Mouse (Mus musculus): ENCODE results near the gene Stoml2.

The Stoml2 gene

DNA sequence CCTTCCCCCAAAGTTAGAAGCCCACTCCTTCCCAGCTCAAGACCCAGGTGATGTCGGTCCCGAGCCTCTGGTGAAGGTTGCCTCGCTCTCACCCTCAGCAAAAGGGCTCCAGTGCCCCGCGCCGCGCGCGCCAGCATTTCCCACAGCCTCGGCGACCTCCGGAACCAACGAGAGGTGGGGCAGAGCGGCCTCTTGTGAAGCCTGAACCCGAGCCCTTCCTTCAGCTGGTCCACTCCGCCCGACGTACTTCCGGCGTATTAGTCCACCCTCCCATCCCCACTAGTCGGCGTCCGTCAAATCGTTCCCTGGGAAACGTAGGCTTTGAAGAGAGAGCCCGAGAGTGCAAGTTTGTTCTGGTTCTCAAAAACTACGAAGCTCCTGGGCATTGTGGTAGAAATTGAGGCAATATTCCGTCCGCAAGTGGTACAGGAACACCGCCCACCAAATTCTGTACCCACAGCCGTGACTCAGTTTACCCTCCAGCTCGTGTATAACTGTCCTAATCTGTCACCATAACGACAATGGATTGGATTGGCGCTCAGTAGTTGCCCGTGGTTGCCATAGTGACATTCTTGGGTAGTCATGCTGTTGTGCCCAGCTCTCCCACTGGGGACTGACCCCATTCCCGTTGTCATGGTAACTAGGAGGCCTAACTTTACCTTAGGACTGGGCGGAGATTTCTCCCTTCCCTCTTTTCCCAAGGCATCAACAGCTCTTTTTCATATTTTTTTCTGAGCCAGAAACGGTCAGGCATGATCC is at the start of gene Stoml2:
Gene Stoml2 (minus strand): TSS at position 474 of the 759 bp plus-strand sequence.
- peak; percentile 93 for DNase-seq

DNA sequence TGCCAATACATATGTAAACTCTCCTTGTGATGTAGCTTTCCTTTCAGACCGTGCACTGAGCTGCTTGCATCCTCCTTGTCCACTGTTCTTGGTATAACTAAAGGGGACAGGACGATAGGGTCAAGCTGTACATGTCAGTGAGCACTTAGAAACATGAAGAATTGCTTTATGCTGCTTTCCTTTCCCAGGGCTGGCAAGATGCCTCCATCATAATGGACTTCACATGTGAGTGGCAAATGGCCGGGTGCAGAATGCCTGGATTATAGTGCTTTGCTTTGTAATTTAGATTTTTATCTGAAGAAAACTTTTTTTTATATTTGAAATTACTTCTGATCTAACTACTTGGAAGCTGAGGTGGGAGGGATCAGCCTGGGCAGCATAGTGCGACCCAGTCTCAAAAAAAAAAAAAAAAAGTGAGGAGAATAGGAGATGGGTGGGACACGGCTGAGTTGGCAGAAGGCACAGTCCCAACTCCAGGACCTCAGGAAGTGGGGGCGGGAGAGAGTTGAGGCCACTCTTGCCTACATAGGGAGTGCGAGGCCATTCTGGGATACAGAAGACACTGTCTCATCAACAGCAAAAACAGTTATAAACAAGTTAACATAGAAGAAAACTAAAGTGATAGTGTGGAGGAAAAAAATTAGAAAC is 46.7 kb upstream of the Stoml2 start:
- no peak for DNase-seq

DNA sequence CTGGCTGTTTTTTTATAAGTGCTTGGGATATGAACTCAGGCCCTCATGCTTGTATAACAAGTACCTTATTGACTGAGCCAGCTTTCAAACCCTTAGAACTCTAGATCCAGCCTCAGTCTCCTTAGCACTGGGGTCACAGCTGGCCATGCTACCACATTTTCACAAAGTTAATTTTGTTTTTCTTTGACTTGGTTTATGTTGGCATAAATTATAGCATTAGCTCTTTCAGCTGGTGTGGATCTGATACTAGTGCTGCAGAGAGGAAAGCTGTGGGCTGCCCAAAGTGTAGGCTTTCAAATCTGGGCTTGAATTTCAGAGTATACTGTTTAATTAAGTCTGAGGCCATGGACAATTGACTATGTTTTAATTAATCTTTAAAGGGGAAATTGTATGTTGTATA is 43.4 kb upstream of the Stoml2 start:
- no peak for DNase-seq

DNA sequence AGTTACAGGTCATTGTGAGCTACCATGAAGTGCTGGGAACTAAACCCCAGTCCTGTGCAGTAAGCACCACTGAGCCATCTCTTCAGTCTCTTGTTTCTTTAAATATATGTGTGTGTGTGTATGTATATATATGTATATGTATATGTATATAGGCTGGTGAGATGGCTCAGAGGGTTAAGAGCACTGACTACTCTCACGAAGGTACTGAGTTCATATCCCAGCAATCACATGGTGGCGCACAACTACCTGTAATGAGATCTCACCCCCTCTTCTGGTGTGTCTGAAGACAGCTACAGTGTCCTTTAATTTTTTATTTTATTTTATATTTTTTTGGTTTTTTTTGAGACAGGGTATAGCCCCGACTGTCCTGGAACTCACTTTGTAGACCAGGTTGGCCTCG is 34.0 kb upstream of the Stoml2 start:
- DNase-seq: no peak

DNA sequence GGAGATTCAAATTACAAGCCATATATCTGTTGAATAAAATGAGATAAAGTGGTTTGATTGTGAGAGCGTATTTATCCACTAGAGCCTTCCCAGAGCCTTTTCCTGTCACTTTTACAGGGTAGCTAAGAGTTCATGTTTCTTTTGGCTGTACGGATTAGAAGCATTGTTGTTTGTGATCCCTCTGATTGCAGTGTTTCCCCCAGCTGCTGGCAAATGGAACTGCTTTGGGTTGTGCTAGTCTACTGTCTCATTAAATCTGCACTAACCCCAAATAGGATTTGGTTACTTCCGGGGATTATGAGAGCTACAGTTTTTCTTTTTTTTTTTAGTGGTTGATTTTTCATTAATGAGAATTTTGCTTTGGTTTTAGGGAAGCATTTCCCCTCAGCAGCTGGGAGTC is 28.8 kb upstream of the Stoml2 start:
- DNase-seq: no peak

DNA sequence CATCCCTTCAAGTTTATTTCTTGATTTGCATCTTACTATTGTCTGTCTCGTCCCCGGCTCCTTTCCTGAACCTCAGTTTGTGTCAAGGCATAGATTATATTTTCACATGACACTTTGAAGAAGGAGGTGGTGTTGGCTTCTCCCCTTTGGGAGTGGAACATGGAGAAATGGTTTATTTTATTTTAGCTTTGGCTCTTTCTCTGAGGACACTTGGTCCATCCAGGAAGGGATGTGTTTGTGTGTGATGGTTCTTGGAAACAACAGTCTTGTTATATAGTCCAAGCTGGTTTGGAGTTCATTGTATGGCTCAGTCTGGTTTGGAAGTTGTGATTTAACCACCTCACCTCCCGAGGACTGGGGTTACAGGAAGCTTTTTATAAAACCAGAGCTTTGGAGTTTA is 28.2 kb upstream of the Stoml2 start:
- DNase-seq: no peak

DNA sequence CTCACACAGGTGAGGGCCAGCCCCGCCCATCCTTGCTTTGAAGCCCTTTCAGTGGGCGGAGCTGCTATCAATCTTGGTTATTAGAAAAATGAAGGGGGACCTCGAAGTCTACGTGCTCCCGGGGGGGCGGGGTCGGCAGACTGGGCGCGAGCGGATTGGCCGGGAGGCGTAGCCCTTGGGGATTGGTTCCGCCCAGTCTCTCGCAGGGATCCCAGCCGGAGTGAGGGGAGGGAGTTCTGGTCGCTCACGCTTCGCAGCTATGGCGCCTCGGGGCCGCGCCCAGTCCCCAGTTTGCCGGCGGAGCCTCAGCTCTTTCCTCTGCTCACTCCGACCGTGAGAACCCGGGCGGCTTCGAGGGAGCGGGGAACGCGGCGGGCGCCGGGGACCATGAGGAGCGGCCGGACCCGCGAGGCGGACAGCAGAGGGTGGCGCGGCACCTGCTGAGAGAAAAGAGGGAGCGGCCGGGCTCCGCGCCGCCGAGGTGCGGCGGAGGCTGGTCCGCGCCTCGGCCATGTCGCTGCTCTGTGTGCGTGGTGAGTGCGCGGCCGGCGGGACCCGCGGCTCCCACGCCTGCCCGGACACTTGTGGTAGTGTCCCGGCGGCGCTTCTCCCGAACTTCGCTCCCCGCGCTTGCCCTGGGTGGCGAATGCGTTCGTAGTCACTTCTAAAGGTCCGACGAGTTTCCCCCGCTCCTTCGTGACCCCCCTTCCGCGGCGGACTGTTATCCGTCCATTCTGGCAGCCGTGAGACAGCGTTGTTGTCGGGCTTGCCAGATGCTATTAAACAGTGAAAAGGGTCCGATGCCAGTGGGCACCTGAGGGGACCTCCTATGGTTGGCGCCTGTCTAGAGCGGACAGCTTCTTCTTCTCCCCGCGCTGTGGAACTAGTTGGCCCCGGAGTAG is 27.5 kb upstream of the Stoml2 start, which contains the start of gene Unc13b:
Gene Unc13b (plus strand): TSS at position 201 of the 902 bp plus-strand sequence.
- peak; percentile 92 for DNase-seq

DNA sequence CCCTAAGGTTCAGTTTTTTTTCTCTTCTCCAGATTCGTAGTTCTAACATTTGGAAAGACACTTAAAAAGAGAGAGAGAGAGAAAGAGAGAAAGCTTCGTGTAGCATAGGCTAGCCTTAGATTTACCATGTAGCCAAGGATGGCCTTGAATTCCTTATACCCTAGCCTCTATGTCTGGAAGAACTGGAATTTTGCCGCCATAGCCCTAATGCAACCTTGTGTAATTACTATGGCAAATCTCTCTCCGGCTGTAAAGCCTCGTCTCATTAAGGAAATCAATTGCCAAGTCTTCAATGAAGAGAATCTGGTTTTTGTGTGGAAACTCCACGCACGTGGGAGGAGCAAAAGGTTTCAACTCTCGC is 26.9 kb upstream of the Stoml2 start:
- DNase-seq: no peak

DNA sequence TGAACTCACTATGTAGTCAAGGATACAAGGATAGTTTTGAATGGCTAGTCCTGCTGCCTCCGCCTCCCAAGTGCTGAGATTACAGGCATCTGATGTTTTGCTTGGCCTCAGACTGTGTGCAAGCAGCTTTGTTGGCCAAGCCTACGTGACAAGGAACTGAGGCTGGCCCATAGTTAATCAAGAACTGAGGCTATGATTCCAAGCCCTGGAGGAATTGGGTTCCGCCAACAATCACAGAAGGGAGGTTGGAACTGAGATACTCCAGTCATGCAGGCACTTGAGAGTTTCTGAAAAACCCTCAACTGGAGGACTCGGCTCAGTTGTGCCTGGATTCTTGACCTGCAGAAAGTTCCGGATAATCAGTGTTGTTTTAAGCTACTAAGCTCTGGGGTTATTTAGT is 26.1 kb upstream of the Stoml2 start:
- DNase-seq: no peak

DNA sequence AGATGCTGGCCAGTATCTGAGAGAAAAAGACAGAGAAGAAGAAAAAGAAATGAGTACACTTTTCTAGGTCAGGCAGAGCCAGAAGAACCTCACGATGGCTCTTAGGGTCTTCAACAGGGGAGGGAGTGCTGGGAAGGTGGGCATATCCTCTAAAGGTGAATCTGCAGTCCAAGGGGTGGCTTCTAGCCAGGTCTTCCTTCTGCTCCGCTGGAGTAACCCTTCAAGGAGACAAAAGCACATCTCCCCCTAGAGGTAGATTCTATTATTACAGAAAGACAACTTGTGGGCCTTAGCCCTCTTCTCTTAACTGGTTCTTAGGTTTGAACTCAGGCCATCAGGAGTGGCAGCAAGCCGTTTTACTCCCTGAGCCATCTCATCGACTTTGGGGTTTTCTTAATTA is 21.1 kb upstream of the Stoml2 start:
- DNase-seq: no peak

DNA sequence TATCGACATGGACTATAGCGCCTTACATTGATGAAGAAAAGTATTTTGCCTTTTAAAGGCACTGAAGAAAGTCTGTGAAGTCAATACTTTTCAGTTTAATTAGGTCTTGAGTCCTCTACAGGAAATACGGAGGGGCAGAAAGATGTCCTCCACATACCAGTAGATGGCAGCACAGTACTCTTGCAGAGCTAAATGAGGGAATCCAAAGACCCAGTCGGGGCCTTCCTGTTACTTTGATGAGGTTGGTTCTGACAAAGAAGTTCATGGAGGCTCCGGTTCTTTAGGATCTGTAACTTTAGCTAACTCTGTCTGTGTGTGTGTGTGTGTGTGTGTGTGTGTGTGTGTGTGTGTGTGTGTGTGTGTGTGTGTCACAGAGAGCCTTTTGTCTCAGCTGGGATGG is 15.7 kb upstream of the Stoml2 start:
- DNase-seq: peak; percentile 62

DNA sequence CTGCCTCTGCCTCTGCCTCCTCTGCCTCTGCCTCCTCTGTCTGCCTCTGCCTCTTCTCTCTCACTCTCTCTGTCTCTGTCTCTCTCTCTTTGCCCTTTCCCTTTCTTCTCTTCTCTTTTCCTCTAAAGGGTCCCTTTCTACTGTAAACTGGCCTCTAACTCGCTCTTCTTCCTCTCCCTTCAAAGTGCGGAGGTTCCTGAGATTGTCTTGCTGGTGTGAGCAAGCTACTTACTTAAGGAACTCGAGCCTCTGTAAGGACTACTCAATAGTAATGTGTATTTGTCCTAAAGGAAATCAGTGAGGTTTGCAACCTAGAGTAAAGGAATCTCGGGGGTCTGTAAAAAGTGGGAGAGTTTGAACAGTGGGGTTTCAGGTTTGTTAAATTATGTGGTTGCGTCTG is 15.1 kb upstream of the Stoml2 start:
- DNase-seq: no peak

DNA sequence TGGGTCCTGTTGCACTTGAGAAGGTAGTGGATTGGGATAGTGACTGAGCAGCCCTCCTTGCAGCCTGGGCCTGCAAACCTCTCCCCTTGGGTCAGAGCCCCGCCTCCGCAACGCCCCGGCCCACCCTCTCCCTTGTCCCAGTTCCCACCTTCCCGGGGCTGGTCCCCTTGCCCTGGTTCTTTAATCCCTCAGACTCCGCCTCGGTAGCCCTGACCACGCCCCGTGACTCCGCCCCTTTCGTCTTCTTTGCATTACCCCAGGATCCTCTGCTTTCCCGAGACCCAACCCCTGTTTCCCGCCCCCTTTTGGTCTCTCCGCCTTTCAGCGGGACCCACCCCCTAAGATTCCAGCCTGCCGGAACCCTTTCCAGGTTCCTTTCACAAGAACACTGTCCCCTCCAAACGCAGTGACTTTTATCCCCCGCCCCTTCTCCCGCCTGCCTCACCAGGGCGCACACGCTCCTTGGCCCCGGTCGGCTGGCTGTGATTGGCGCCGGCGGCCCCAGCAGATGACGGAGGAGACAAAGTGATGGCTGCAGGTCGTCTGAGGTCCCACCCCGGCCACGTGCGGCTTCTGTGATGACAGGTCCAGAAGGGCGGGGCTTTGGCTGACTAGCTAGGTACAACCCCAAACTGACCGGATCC is 14.3 kb upstream of the Stoml2 start, which contains the start of gene Fam214b:
Gene Fam214b (minus strand): TSS at position 562 of the 644 bp plus-strand sequence.
- DNase-seq: peak; percentile 96

DNA sequence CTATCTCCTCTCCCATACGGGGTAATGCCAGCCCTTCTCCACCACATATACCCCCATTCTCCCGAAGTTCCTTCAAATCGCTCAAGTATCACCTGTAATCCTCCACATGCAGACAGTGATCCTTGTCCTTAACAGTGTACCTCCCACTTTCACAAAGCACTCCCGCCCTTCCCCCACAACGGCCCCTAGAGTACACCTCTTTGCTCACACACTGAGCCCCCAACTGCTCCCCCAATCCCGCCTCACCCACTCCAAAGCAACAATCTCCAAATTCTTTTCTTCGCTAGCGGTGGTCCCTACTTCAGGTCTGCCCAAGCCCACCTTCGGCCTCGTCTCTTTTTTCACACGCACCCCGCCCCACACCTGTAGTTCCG is 13.8 kb upstream of the Stoml2 start:
- no peak for DNase-seq

DNA sequence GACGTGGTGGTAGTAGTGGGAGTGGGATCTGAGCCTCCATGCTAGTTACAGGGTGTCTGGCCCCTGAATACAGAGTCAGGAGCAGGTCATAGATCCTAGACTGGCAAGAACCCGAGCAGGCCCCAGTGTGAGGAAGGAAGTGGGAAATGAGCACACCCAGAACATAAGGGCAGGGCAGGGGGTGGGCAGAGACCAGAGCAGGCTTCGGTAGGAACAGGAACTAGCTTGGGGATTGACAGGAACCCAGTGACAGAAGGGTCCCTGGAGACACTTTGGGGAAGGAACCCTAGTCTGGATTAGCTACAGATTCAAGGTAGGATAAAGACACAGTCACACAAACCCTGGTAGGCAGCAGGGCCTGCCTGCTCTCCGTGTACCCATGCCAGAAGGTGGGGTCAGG is 13.2 kb upstream of the Stoml2 start:
- peak; percentile 25 for DNase-seq

DNA sequence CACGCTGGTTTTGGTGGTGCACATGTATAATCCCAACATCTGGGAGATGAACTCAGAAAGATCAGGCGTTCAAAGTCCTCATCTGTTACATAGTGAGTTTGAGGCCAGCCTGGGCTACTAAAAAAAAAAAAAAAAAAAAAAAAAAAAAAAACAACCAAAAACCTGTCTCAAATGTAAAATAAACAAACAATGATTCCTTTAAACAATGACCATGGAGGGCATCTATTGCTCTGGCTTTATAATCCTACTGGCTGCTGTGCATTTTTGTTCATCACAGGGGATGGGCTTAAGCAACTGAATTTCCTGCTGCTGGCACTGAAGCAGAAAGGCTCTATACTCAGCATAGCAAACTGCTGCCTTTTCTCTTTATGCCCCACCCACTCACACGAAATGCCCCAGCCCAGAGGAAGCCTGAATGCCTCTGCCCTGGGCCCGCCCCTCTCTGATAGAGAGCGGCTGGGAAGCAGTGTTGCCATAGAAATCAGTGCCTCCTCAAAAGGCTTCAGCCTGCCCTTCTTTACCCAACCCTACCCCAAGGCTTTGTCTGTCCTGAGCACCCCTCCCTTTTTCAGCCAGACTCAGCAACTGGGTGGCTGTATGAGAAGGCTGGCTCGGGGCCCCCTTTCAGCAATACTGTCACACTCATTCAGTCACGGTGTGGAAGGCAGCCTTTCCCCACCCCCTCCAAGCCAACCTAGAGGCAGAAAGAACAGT is 12.3 kb upstream of the Stoml2 start:
- peak; percentile 74 for DNase-seq

DNA sequence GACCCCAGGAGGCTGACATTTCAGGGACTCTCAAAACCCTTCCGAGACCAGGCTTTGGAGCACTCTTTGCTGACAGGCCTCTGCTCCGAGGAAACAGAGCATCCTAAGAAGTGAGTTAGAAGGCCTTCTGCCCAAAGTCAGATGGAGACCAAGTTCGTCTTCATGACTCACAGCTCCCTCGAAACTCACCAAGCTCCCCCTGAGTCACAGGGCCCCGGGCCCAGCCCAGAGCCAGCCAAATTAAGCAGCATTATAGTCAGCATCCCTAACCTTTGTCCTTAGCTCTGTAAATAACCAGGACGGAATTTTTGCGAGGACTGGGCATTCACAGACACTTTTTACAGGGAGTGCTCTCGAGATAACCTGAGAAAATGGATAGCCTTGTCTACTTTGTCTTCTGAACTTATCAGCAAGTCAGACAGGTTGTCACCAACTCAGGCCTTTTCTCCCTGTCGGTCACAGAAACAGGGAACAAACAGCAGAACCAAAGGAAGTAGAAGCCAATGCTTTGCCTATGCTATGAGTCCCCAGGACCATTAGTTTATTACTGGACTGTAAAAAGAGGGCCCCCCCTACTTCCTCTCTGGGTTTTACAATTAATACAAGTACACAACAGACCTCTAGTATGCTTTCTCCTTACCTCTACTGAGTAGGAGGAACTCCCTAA is 9.5 kb upstream of the Stoml2 start:
- no peak for DNase-seq

DNA sequence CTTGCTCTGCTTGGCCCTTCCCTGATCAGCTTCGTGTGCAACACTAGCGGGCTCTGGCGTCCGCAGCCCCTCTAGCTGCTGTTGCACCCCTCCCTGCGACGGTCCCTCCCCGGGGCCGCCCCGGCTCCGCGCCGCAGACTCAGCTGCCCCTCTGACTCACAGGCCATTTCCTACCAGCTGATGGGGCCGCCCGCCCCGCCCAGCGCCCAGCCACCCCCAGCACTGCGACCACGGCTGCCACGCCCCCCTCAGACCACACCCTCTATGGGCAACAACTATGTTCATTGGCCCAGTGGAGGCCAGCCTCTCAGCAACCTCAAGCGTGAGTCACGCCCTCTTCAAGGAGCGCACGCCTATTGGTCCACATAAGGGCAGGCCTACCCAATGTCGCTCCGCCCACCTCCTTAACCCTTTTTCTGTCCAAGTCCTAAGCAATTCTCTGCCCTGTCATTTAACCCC is 8.6 kb upstream of the Stoml2 start:
- DNase-seq: peak; percentile 99

DNA sequence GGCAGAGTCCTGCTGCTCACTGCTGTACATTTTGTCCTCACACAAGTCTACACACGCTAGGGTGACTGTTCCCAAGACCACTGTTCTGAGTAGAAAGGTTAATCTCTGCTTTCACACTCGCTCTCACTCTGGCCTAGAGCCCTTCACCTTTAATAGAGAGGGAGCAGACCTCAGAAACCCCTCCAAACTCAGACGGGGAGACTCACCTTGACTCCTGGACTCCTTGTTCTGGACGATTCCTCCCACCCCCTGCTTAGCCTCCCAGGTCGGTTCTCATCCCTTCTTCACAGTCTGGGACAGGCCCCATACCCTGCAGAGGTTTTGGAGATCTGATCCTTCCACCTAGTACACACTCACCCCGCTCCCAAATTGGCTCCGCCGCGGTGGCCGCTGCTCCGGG is 8.1 kb upstream of the Stoml2 start:
- no peak for DNase-seq

DNA sequence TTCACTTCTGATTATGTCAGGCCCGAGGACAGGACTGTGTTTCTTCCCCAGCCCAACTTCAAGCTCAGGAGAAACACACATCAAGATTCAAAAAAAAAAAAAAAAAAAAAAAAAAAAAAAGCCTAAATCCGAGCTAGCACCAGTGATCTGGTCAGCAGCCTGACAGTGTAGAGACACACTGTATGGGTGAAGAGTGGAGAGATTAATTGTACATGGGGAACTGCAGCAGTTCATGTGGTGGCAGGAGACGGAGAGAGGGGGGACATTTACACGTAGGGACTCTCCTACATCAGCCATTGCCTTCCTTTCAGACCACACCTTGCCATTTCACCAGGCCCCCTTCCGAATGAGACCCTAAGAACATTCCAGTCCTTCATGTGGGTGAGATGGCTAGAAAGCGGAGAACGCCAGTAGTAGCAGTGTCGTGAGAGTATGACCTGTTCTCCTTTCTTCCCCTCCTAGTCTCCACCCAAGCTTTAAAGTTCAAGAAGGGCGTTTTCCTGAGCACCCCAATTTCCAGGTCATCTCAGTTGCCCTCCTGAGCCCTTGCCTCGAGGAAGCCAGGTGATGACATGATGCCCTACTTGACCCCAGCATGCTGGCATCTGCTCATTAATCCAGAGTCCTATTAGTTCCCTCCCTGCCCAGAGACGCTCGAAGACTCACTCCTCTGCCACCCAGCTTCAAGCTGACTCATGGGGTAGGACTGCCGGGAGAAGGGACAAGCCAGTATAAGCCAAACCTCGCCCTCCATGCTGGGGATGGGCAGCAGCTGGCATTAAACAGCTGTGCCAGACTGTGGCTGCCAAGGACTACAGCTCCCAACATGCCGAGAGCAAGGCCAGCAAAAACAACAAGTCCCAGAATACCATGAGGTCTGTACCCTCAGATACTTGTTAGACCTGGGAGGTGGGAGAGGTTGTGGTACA is 7.3 kb upstream of the Stoml2 start:
- DNase-seq: peak; percentile 78

Measured in liver (tissue).